Mouse (Mus musculus): ENCODE measurements around the gene 3830406C13Rik.

GRCm38 (mm10) chr14:12337998-12338809 lies 54.2 kb downstream of the 3830406C13Rik start:
- TF ChIP-seq CTCF (IDR thresholded peaks at IDR 0.05; ENCODE audit: control insufficient read depth, insufficient read depth, low read length) (no peak), POLR2A (IDR thresholded peaks at IDR 0.05; ENCODE audit: borderline replicate concordance, control insufficient read depth, low read depth, low read length) (no peak)

Data from bone marrow, adult 2 months (tissue).